Mouse (Mus musculus): ENCODE data around the gene Lmo2.

GRCm38 (mm10) chr2:103958634-103959033 lies 848 bp downstream of the Lmo2 start:
- TF ChIP-seq CTCF (IDR thresholded peaks at IDR 0.05) (no peak), POLR2A (IDR thresholded peaks at IDR 0.05; ENCODE audit: insufficient read depth, low read depth, low read length) (no peak), EP300 (IDR thresholded peaks at IDR 0.05; ENCODE audit: insufficient read depth, low read depth, low read length) (no peak)

All from heart, adult 2 months (tissue).